Mouse (Mus musculus) heart, postnatal 0 days (tissue): ENCODE results near the gene Scgb2b12. TPM values are rescaled to one million over a fixed set of nuclear protein-coding genes. Genes with fewer than 3 reads are reported as not detected.
"Not testable (repeated sequence)": the region's sequence is repeated elsewhere in the genome, so short reads cannot be mapped to it uniquely, and the experiment has no call there.

Experiments
- ATAC-seq: fragments of 200-750 bp; cut with Nextera tagmentation; 2 replicates; pipeline ENCODE4 v1.8.0; 2017; ENCODE audit warnings: low read depth, moderate number of reproducible peaks, moderate library complexity; ENCODE audit not compliant: insufficient read depth
- DNase-seq: peaks from one replicate; pipeline ENCODE4 v3.0.0-alpha.2; 2016; ENCODE audit warnings: low spot score
- H3K27ac ChIP-seq: fragments of 300-500 bp; sonication (generic); 2 replicates; pipeline ENCODE4 v1.5.1; 2014; ENCODE audit warnings: low read depth, mild to moderate bottlenecking
- H3K27me3 ChIP-seq: fragments of 300-500 bp; sonication (generic); 2 replicates; pipeline ENCODE4 v1.6.1; 2014; ENCODE audit warnings: low read length, mixed read lengths; ENCODE audit not compliant: control insufficient read depth, insufficient read depth
- H3K36me3 ChIP-seq: fragments of 300-500 bp; sonication (generic); replicated peaks from 2 replicates; pipeline ENCODE4 v1.6.1; 2014; ENCODE audit warnings: low read length, mixed read lengths; ENCODE audit not compliant: control insufficient read depth, insufficient read depth
- H3K4me1 ChIP-seq: fragments of 300-500 bp; sonication (generic); 2 replicates; pipeline ENCODE4 v1.6.1; 2014; ENCODE audit warnings: antibody characterized with exemption; ENCODE audit not compliant: control insufficient read depth, insufficient read depth
- H3K4me2 ChIP-seq: fragments of 300-500 bp; sonication (generic); 2 replicates; pipeline ENCODE4 v1.6.1; 2014; ENCODE audit warnings: low read depth, mild to moderate bottlenecking, low read length, moderate library complexity
- H3K4me3 ChIP-seq: fragments of 300-500 bp; sonication (generic); 2 replicates; pipeline ENCODE4 v1.5.1; 2014; ENCODE audit warnings: low read depth, low read length
- H3K9ac ChIP-seq: fragments of 300-500 bp; sonication (generic); replicated peaks from 2 replicates; pipeline ENCODE4 v1.6.1; 2014; ENCODE audit warnings: low read depth, low read length, mixed read lengths
- H3K9me3 ChIP-seq: fragments of 300-500 bp; sonication (generic); replicated peaks from 2 replicates; pipeline ENCODE4 v1.6.1; 2016; ENCODE audit warnings: low read length; ENCODE audit not compliant: control insufficient read depth
- WGBS: fragments of 180-500 bp; shearing (Covaris S2); extraction: QIAGEN DNeasy Blood & Tissue Kit; methylation state at CpG from one replicate; pipeline ENCODE4 v1.1.7; 2014; 5-methylcytosine and 5-hydroxymethylcytosine counted together
- polyA plus RNA-seq: library from polyadenylated mRNA; unstranded; fragments of >200 nt; fragmentation: Nextera tagmentation; extraction: Ambion mirVana; gene quantifications from 2 replicates; pipeline ENCODE4 v1.2.1, GENCODE M21; 2015
- total RNA-seq: library from RNA; depleted of rRNA; stranded (reverse); fragments of >200 nt; gene quantifications from 2 replicates; pipeline ENCODE4 v1.2.3, GENCODE M21; 2014; ENCODE audit warnings: low replicate concordance; rRNA removed

Gene Scgb2b12
- total RNA-seq, result not detected in 2 replicates
- not detected in 2 replicates for polyA plus RNA-seq

- WGBS, result 42% methylated on average over 1 of the region's 1 CpGs
- H3K4me3 ChIP-seq, ATAC-seq, DNase-seq, H3K9me3 ChIP-seq, H3K36me3 ChIP-seq, H3K27ac ChIP-seq, H3K27me3 ChIP-seq, H3K4me2 ChIP-seq, H3K4me1 ChIP-seq, H3K9ac ChIP-seq: not testable (repeated sequence)
Measured at GRCm38 (mm10) chr7:32327145-32327544, at the start of gene Scgb2b12. TSS of gene Scgb2b12 (minus strand) at chr7:32327245.

GRCm38 (mm10) chr7:32333882-32334281 lies 6.8 kb upstream of the Scgb2b12 start, which contains the start of gene Scgb1b12:
TSS of gene Scgb1b12 (plus strand) at chr7:32334182.
- H3K9me3 ChIP-seq, H3K9ac ChIP-seq, H3K4me2 ChIP-seq, H3K4me3 ChIP-seq, H3K36me3 ChIP-seq, H3K4me1 ChIP-seq, DNase-seq, H3K27me3 ChIP-seq, H3K27ac ChIP-seq, ATAC-seq: not testable (repeated sequence)
- 73% methylated on average over 2 of the region's 3 CpGs for WGBS

Other genes starting within 250 kb of the Scgb2b12 start
- not detected in 2 replicates for gene Scgb1b10, start 226.4 kb downstream of the Scgb2b12 start, total RNA-seq
- gene Scgb1b10, start 226.4 kb downstream of the Scgb2b12 start, polyA plus RNA-seq, result not detected in 2 replicates
- gene Scgb2b11, start 116.1 kb downstream of the Scgb2b12 start, total RNA-seq, result not detected in 2 replicates
- not detected in 2 replicates for gene Scgb2b11, start 116.1 kb downstream of the Scgb2b12 start, polyA plus RNA-seq
- gene Scgb1b11, start 104.4 kb downstream of the Scgb2b12 start, total RNA-seq, result not detected in 2 replicates
- gene Scgb1b11, start 104.4 kb downstream of the Scgb2b12 start, polyA plus RNA-seq, result not detected in 2 replicates
- gene Scgb1b12, start 6.9 kb upstream of the Scgb2b12 start, total RNA-seq, result not detected in 2 replicates
- not detected in 2 replicates for gene Scgb1b12, start 6.9 kb upstream of the Scgb2b12 start, polyA plus RNA-seq
- gene Scgb1b29, start 114.3 kb upstream of the Scgb2b12 start, total RNA-seq, result not detected in 2 replicates
- not detected in 2 replicates for gene Scgb1b29, start 114.3 kb upstream of the Scgb2b12 start, polyA plus RNA-seq